Mouse (Mus musculus) liver, postnatal 0 days (tissue): Measurements from ENCODE around the gene Clk2.

ENCODE experiments used
- CTCF ChIP-seq: sonication (generic); IDR thresholded peaks from 2 replicates; pipeline ENCODE4 v1.5.1; 2016; ENCODE audit warnings: antibody characterized with exemption, low read depth
- EP300 ChIP-seq: IDR thresholded peaks from 2 replicates; pipeline ENCODE4 v1.6.1; 2016; ENCODE audit warnings: antibody characterized with exemption, low read depth, mild to moderate bottlenecking

DNA sequence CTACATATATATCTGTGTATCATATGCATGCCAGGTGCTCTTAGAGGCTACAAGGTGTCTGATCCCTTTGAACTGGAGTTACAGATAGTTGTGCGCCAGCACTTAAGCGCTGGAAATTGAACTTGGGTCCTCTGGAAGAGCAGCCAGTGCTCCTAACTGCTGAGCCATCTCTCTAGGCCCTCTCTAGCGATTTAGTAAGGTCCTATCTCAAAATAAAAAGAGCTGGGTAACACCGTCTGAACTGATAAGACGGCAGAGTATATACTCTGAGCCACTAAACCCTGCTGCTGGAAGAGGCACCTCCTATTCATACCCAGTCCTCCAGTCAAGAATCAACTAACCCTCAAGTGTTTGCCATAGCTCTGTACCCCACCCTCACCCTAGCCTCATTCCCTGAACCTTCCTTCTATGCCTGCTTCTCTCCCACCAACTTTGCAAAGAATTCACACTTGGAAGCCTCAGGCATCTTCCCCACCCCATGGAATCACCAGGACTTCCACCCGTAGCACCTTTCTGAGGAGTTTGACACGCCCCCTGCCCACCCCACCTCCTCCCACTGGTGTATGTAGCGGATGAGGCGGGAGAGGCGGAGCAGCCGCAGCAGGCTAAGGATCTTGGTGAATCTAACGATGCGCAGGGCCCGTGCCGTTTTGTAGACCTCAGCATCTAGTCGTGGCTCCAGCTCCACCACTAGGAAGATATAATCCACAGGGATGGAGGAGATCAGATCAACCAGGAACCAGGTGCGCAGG, 12.3 kb upstream of the Clk2 start:
- TF ChIP-seq CTCF = no peak
- TF ChIP-seq EP300 = no peak
